Mouse (Mus musculus) layer of hippocampus, adult 2 months (tissue): ENCODE measurements around the gene Thap8. TPM values are rescaled to one million over a fixed set of nuclear protein-coding genes. Genes with fewer than 3 reads are reported as not detected.

ENCODE experiments used
- DNase-seq, 2 experiments: peaks; one replicate each; pipeline ENCODE4 v3.0.0; 2022; ENCODE audit warnings: low spot score in 2 of 2
- H3K27ac ChIP-seq: fragments of 200-600 bp; 2 replicates; pipeline ENCODE4 v1.8.1; 2022
- H3K4me3 ChIP-seq: fragments of 200-600 bp; 2 replicates; pipeline ENCODE4 v1.8.1; 2022; ENCODE audit warnings: mild to moderate bottlenecking
- CTCF ChIP-seq: fragments of 200-600 bp; conservative IDR thresholded peaks from 2 replicates; pipeline ENCODE4 v1.8.1; 2022; ENCODE audit warnings: antibody characterized with exemption, mild to moderate bottlenecking, moderate library complexity
- total RNA-seq, 2 experiments: library from RNA; stranded (reverse); gene quantifications; 2 replicates each; pipeline ENCODE4 v1.2.3; 2021

Gene Thap8
- total RNA-seq, 2 experiments from 2014 or later: 0.44 to 0.56 TPM

DNA sequence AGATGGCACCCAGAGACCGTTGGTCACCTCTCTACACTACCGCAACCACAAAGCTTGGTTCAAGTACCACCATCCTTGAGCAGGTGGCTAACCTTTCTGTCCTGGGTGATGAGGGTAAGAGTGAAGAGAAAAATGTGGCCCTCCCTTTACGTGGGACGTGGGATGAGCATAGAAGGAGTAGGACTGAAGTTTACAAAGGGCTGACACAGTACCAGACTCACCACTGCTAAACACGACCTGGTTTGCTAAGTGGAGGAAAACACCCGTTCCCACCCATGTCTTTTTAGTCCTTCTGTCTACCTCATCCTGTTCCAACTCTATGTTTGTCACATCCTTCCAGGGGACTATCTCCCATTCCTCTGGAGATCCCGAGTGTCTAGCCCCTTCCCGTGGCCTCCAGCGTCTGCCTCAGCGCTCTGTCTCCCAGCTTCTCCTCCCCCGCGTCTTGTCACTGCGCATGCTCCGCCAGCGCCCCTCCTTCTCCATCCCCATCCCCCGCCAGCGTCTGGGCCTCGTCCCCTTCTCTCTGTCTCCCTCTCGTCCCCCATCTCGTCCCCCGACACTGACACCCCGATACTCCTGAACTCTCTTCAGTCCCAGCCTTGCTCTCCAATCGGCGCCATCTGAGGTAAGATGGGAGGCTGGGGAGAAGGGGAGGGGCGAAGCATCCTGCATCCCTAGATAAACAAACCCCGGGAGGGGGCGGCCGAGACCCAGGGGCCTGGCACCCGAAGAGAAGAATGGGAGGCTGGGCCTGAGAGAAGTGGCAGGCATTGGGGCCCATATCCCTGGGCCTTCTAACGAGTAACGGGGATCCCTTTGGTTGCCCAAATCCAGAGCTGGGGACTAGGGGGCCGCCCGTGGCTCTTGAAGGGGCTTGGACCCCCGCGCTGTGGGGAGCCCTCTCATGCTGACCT, 11.6 kb downstream of the Thap8 start, which contains the start of gene Clip3:
TSS of gene Clip3 (plus strand) at position 514 of the 917 bp plus-strand sequence.
- DNase-seq: peak; percentile 93 to 94
- TF ChIP-seq CTCF: peak; percentile 20; the same call in 1 of the 2 replicates
- Histone ChIP-seq H3K27ac (peak within 1 kb of the TSS; percentile 99), H3K4me3 (peak within 1 kb of the TSS; percentile 89)

DNA sequence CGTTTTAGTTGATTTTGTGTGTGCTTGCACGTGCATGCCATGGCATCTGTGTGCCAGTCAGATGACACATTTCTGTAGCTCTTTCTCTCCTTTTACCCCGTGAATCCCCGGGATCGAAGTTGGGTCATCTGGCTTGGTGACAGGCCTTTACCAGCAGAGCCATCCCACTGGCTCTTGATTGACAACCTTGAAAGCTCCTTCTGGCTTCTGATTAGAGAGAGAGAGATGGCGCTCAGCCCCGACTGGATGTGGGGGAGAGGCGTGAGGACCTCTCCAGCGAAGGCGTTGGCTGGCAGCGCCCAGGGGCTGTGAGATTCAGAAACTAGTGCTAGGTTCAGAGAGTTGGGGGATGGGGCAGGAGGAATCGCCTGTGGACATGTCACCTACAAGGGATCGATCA, 13.9 kb downstream of the Thap8 start:
- H3K27ac ChIP-seq: peak overlapping the region; percentile 75
- no peak for TF ChIP-seq CTCF
- peak overlapping the region; percentile 27 for H3K4me3 ChIP-seq
- DNase-seq: peak in 1 of 2 experiments; percentile 29

DNA sequence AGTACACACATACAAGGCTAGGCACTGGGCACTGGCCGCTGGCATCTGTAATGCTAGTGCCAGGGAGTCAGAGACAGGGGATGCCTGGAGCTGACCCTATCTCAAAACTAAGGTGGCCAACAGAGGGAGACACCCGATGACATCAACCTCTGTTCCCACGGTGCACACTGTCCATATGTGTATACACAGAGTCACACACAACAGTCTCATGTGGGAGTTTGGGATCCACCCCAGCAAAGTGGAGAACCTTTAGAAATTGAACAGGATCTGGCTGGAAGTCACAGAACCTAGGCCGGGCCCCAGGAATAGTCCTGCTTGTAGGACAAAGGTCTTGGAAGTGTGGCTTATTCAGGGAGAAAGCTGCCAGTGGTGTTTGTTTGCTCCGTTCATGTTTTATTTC, 14.4 kb downstream of the Thap8 start:
- TF ChIP-seq CTCF: peak; percentile 17
- DNase-seq: no peak
- Histone ChIP-seq H3K27ac (peak overlapping the region; percentile 75), H3K4me3 (peak overlapping the region; percentile 27)

GRCm38 (mm10) chr7:30295103-30295502, 15.2 kb downstream of the Thap8 start:
- TF ChIP-seq CTCF: no peak

DNA sequence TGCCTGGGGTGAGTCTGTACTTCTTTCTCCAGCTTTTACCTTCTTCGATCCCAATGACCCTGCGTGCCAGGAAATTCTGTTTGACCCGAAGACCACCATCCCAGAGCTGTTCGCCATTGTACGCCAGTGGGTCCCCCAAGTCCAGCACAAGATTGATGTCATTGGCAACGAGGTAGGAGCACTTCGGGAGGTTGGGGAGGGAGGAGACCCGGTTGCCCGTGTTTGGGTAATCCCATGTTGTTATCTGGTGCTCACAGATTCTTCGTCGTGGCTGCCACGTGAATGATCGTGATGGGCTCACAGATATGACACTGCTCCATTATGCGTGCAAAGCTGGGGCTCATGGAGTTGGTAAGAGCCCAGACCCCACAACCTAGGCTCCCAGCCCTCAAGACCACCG, 16.9 kb downstream of the Thap8 start:
- no peak overlapping the region for H3K27ac ChIP-seq
- no peak for TF ChIP-seq CTCF

More at GRCm38 (mm10) chr7:30295103-30295502, 15.2 kb downstream of the Thap8 start:
- Histone ChIP-seq H3K27ac (peak overlapping the region; percentile 75), H3K4me3 (no peak overlapping the region)
- peak in 1 of 2 experiments; percentile 27 for DNase-seq

DNA sequence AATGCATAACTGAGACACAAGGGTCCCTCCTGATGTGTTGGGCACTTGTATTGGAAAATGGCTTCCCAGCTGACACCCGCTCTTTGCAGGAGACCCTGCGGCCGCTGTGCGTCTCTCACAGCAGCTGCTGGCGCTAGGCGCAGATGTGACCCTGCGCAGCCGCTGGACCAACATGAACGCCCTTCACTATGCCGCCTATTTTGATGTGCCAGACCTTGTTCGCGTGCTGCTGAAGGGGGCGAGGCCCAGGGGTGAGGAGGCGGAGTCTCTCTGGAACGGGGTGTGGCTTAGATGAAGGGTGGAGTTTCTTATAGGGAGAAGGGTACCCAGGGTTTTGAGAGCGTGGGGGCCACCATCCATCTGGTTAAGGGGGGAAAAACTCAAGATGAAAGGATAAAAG, 17.4 kb downstream of the Thap8 start:
- H3K4me3 ChIP-seq: no peak overlapping the region
- TF ChIP-seq CTCF: no peak
- DNase-seq: no peak
- H3K27ac ChIP-seq: no peak overlapping the region

More for the DNA sequence above, 16.9 kb downstream of the Thap8 start:
- DNase-seq: no peak
- H3K4me3 ChIP-seq: no peak overlapping the region

DNA sequence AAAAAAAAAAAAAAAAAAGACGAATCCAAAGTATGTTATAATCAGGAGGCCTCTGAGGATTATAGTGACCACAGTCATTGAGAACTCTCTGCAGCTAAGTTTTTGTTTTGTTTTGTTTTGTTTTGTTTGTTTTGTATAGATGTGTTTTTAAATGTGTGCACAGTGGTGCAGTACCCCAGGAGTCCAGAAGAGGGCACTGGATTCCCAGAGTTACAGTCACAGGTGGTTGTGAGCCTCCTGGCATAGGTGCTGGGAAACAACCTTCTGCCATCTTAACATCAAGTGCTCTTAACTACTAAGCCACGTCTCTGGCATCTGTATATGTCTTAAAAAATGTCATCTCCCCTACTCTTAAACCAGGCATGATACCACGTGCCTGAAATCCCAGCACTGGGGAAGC, 21.0 kb downstream of the Thap8 start:
- no peak for DNase-seq
- H3K27ac ChIP-seq: no peak overlapping the region
- no peak overlapping the region for H3K4me3 ChIP-seq
- TF ChIP-seq CTCF: peak; percentile 82

DNA sequence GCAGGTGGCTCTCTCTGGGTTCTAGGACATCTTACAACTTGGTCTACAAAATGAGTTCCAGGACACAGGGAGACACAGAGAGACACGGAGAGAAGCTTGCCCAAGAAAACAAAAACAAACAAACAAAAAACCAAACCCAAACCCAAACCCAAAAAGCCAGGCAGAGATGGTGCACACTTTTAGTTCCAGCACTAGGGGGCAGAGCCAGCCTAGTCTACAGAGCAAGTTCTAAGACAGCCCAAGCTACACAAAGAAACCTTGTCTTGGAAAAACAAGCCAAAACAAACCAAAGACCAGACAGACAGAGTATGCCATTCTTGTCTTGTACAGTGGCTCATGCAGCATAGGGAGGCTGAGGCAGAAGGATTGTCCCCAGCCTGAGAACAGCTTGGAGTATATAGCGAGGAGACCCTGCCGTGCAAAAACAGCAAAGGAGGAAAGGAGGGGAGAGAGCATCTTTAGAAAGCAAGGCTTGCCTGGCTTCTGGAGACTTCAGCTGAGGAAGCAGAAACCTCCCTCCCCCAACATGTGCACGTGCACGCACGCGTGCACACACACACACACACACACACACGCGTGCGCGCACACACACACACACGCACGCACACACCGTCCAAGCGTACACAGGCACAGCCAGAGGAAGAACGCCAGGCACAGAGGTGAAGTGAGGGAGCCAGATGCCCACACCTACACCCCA, 26.3 kb downstream of the Thap8 start:
- no peak overlapping the region for H3K4me3 ChIP-seq
- no peak overlapping the region for H3K27ac ChIP-seq
- no peak for DNase-seq
- peak; percentile 76 for TF ChIP-seq CTCF

GRCm38 (mm10) chr7:30308076-30309005, 28.4 kb downstream of the Thap8 start, which contains the start of gene Alkbh6:
Alkbh6 (plus strand) TSS chr7:30308717.
- DNase-seq: peak; percentile 95 to 98
- H3K4me3 ChIP-seq: peak within 1 kb of the TSS; percentile 84
- peak within 1 kb of the TSS; percentile 94 for H3K27ac ChIP-seq
- no peak for TF ChIP-seq CTCF

DNA sequence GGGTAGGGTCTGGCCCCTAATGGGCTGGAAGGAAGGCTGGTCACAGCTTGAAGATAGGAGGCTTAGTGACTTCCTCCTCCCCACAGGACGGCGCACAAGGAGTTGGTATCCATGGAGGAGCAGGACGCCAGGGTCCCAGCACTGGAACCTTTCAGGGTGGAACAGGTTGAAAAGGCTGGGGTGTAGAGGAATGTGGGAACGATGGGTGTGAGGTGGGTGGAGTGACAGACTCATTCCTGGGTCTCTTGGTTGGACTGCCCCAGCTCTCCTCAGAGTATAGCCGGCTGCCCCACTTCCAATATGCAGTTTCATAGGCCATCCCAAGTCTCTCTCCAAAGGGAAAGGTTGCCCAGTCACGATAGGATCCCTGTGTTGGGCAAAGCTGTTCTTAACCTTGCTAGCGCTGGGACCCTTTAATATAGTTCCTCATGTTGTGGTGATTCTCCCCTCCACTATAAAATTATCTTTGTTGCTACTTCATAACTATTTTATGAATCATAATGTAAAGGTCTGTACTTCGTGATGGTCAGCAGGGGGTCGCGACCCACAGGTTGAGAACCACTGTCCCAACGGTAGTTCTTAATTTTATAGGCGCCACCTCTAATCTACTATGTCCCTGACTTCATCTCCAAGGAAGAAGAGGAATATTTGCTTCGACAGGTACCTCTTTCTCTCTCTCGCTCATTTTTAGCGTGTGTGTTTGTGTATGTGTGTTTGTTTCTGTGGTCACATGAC, 29.7 kb downstream of the Thap8 start:
- DNase-seq: no peak
- Histone ChIP-seq H3K4me3 (peak overlapping the region; percentile 84), H3K27ac (no peak overlapping the region)
- TF ChIP-seq CTCF: no peak

DNA sequence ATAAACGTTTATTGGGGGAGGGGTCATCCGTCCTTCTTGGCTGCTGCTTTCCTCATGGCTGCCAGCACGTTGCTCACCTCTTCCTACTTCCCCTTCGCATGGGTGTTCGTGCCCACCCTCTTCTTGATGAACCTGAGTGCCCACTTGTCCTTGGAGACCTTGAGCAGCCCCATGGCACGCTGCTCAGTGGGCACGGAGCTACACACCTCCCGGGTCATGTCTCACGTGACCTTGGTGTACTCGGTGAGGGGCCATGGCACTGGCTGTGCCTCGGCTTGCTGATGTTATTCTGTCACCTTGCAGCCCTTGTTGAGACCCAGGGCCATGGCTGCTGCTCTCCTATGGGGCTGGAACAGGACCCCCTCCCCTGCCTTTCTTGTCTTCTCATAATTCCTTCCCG, 30.2 kb downstream of the Thap8 start:
- TF ChIP-seq CTCF: no peak
- H3K4me3 ChIP-seq: no peak overlapping the region

More for the DNA sequence above, 30.2 kb downstream of the Thap8 start:
- no peak for DNase-seq
- H3K27ac ChIP-seq: no peak overlapping the region
